Mouse (Mus musculus): ENCODE measurements around the gene Arl4c. TPM values are rescaled to one million over a fixed set of nuclear protein-coding genes. Genes with fewer than 3 reads are reported as not detected.

Arl4c gene
- polyA plus RNA-seq, 1 experiment from 2014 or later: 1.9 TPM

DNA sequence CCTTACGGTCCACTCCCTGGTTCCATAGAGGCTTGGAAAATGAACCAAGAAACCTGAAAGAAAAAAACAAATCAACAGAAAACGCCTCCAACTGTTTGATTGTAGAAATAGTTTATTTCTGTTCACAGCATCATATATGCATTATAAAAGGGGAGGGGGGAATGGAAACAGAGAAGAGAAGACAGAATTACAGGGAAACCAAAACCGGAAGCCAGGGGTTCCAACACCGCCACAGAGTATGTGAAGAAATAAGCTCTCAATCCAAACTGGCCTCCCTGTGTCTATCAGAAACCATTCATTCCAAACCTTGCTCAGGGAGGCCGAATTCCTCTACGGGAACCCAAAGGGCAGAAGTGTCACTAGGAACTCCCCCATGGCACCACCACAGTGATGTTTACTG is 3.9 kb downstream of the Arl4c start:
- ATAC-seq (replicated peaks; ENCODE audit: low FRiP score): no peak
- no peak overlapping the region for H3K27ac ChIP-seq (ENCODE audit: low read depth, low read length)
- no peak overlapping the region for H3K4me2 ChIP-seq
- H3K4me3 ChIP-seq (ENCODE audit: low read depth, low read length): no peak overlapping the region
- no peaks in the 10 kb centered on the region for H3K9me3 ChIP-seq (ENCODE audit: control insufficient read depth, low read length)
- no peaks in the 10 kb centered on the region; the same call in 1 of the 2 replicates for H3K4me1 ChIP-seq (replicated peaks; ENCODE audit: control insufficient read depth, insufficient read depth, low read length)
- H3K9ac ChIP-seq (ENCODE audit: low read depth, low read length): no peak overlapping the region
- no peaks in the 10 kb centered on the region for H3K36me3 ChIP-seq (ENCODE audit: control insufficient read depth, insufficient read depth, low read length)
- H3K27me3 ChIP-seq (replicated peaks; ENCODE audit: control insufficient read depth, insufficient read depth, low read length): peaks cover 28% of the 10 kb centered on the region
- 88% methylated on average over 6 of the region's 6 CpGs for WGBS
- DNase-seq (ENCODE audit: low spot score): no peak

DNA sequence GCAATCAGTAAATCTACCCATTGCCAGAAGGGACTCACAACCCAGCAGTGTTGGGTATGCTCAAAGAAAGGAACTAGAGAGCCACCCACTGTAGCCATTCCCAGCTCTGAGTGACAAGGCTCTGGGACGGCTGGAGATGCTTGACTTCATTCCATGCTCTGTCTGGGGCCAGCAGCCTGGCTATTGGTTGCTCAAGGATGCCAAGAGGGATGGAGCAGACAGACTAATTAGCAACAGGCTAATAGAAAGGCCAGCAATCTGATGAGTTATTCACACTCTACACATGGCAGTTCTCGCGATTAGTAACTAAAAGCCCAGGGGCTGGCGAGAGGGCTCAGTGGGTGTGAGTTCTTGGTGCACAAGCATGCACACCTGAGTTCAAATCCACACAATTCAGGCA is 5.6 kb downstream of the Arl4c start:
- H3K9me3 ChIP-seq (ENCODE audit: control insufficient read depth, low read length): no peaks in the 10 kb centered on the region
- no peak overlapping the region for H3K27ac ChIP-seq (ENCODE audit: low read depth, low read length)
- no peaks in the 10 kb centered on the region for H3K4me1 ChIP-seq (replicated peaks; ENCODE audit: control insufficient read depth, insufficient read depth, low read length)
- no peak overlapping the region for H3K4me3 ChIP-seq (ENCODE audit: low read depth, low read length)
- H3K36me3 ChIP-seq (ENCODE audit: control insufficient read depth, insufficient read depth, low read length): no peaks in the 10 kb centered on the region
- peaks cover 16% of the 10 kb centered on the region for H3K27me3 ChIP-seq (replicated peaks; ENCODE audit: control insufficient read depth, insufficient read depth, low read length)
- H3K4me2 ChIP-seq: no peak overlapping the region
- no peak overlapping the region for H3K9ac ChIP-seq (ENCODE audit: low read depth, low read length)
- ATAC-seq (replicated peaks; ENCODE audit: low FRiP score) (no peak), DNase-seq (ENCODE audit: low spot score) (no peak)
- WGBS: 78% methylated on average over 4 of the region's 4 CpGs

DNA sequence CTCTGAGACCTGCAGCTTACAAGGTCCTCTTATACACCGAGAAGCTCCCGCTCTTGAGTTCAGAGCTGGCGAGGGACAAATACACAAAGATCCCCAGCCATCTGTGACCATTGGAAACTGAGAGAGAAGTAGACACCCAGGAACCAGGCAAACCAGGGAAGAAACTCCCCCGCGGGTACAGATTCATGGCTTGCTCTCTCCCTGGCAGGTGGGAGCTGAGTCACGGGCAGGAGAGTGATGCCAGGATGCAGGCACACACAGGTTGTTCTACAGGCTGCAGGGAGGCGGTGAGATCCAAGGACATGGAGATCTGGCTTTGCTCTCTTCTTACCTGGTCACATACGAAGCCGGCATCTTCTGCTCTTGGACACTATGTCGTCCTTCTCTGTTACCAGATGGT is 7.7 kb downstream of the Arl4c start:
- H3K9me3 ChIP-seq (ENCODE audit: control insufficient read depth, low read length): no peaks in the 10 kb centered on the region
- no peaks in the 10 kb centered on the region for H3K4me1 ChIP-seq (replicated peaks; ENCODE audit: control insufficient read depth, insufficient read depth, low read length)
- ATAC-seq (replicated peaks; ENCODE audit: low FRiP score) (no peak), DNase-seq (ENCODE audit: low spot score) (no peak)
- no peaks in the 10 kb centered on the region for H3K36me3 ChIP-seq (ENCODE audit: control insufficient read depth, insufficient read depth, low read length)
- 79% methylated on average over 10 of the region's 10 CpGs for WGBS
- H3K27me3 ChIP-seq (replicated peaks; ENCODE audit: control insufficient read depth, insufficient read depth, low read length): no peaks in the 10 kb centered on the region
- no peak overlapping the region for H3K27ac ChIP-seq (ENCODE audit: low read depth, low read length)
- H3K9ac ChIP-seq (ENCODE audit: low read depth, low read length): no peak overlapping the region
- no peak overlapping the region for H3K4me2 ChIP-seq
- H3K4me3 ChIP-seq (ENCODE audit: low read depth, low read length): no peak overlapping the region

DNA sequence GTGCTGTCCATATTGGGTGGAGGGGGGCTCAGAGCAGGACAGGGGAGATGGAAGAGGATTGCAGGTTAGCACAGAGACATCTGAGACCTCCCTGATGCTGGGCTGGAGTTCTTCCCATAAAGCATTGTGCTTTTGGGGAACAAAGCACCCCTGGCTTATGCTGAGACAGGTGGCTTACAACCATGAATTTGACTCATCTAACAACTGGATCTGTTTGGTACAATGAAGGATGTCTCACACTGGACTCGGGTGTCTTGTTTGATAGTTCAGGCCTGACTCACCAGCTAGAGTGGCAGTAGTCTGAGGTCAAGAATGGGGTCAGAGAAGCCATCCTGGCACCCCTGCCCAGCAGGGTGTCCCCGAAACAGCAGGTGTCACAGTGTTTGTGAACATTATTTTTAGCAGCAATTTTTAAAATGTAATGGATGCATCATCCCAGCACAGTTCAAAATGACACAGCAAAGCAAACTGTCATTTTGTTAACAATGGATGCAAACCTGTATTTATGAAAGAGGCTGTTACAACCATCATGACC is 9.7 kb downstream of the Arl4c start:
- Histone ChIP-seq H3K9me3 (ENCODE audit: control insufficient read depth, low read length) (no peaks in the 10 kb centered on the region), H3K27me3 (replicated peaks; ENCODE audit: control insufficient read depth, insufficient read depth, low read length) (no peaks in the 10 kb centered on the region), H3K27ac (ENCODE audit: low read depth, low read length) (no peak overlapping the region), H3K4me2 (no peak overlapping the region), H3K4me1 (replicated peaks; ENCODE audit: control insufficient read depth, insufficient read depth, low read length) (no peaks in the 10 kb centered on the region), H3K36me3 (ENCODE audit: control insufficient read depth, insufficient read depth, low read length) (no peaks in the 10 kb centered on the region), H3K9ac (ENCODE audit: low read depth, low read length) (no peak overlapping the region), H3K4me3 (ENCODE audit: low read depth, low read length) (no peak overlapping the region)
- DNase-seq (ENCODE audit: low spot score) (no peak), ATAC-seq (replicated peaks; ENCODE audit: low FRiP score) (no peak)
- 68% methylated on average over 2 of the region's 2 CpGs for WGBS

DNA sequence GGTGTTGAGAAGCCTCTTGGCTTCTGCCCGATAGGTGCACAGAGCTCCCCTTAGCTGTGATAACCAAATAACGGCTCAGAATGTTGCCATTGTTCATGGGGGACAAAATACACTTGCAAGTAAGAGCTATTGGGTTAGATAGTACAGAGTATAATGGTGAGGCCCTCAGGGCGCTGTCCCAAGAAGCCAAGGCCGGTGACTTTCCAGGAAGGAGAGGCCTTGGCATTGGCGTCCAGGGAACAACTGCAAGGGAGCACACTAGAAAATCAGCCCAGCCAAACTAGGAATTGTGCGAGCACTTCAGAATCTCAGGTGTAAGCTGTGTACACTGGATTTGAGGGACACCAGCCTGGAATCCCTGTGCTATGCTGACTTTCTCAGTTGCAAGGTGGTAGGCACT is 11.4 kb downstream of the Arl4c start:
- Histone ChIP-seq H3K4me2 (no peak overlapping the region), H3K27me3 (replicated peaks; ENCODE audit: control insufficient read depth, insufficient read depth, low read length) (no peaks in the 10 kb centered on the region), H3K9ac (ENCODE audit: low read depth, low read length) (no peak overlapping the region), H3K4me1 (replicated peaks; ENCODE audit: control insufficient read depth, insufficient read depth, low read length) (no peaks in the 10 kb centered on the region), H3K27ac (ENCODE audit: low read depth, low read length) (no peak overlapping the region), H3K9me3 (ENCODE audit: control insufficient read depth, low read length) (no peaks in the 10 kb centered on the region), H3K4me3 (ENCODE audit: low read depth, low read length) (no peak overlapping the region), H3K36me3 (ENCODE audit: control insufficient read depth, insufficient read depth, low read length) (no peaks in the 10 kb centered on the region)
- DNase-seq (ENCODE audit: low spot score) (no peak), ATAC-seq (replicated peaks; ENCODE audit: low FRiP score) (no peak)
- WGBS: 84% methylated on average over 6 of the region's 6 CpGs

DNA sequence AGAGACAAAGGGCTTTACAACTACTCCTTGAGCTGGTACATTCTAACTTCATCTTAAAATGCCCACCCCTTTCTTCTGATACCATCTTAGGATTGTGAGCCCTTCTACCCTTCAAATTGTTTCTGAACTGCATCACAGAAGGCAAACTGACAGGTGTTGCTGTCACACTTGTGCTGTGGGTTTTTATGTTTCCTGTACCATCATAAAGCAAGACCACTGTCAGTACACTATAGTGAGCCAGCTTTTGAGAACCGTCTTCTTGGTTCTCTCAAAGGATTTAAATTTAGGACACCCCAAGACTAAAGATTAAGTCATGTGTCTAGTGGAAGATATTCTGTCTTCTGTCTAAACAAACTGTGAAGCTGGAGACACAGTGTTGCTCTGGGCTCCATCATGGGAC is 17.3 kb downstream of the Arl4c start:
- ATAC-seq (replicated peaks; ENCODE audit: low FRiP score) (no peak), DNase-seq (ENCODE audit: low spot score) (no peak)
- Histone ChIP-seq H3K4me1 (replicated peaks; ENCODE audit: control insufficient read depth, insufficient read depth, low read length) (no peaks in the 10 kb centered on the region), H3K4me2 (no peak overlapping the region), H3K9me3 (ENCODE audit: control insufficient read depth, low read length) (no peaks in the 10 kb centered on the region), H3K27ac (ENCODE audit: low read depth, low read length) (no peak overlapping the region), H3K36me3 (ENCODE audit: control insufficient read depth, insufficient read depth, low read length) (no peaks in the 10 kb centered on the region), H3K27me3 (replicated peaks; ENCODE audit: control insufficient read depth, insufficient read depth, low read length) (no peaks in the 10 kb centered on the region), H3K4me3 (ENCODE audit: low read depth, low read length) (no peak overlapping the region), H3K9ac (ENCODE audit: low read depth, low read length) (no peak overlapping the region)
- 79% methylated on average over 1 of the region's 1 CpGs for WGBS

DNA sequence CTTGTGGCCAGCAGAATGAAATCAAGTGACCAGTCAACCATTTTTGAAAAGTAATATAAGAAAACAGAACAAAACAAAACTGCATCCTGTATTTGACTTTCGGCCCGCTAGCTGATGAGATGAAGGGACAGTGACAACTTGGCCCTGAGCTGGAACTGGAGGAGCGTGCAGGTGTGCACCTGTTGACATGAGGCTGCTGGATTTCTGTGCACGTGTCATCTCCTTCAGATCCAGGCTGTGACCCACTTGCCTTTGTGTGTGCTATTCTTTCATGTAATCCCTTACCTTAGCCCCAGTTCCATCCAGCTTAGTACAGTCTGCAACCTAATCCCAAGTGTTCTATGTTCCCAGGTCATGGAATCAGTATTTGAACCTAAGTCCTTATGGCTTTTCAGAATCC is 20.4 kb downstream of the Arl4c start:
- no peak overlapping the region for H3K9ac ChIP-seq (ENCODE audit: low read depth, low read length)
- no peaks in the 10 kb centered on the region for H3K36me3 ChIP-seq (ENCODE audit: control insufficient read depth, insufficient read depth, low read length)
- 89% methylated on average over 4 of the region's 4 CpGs for WGBS
- H3K4me1 ChIP-seq (replicated peaks; ENCODE audit: control insufficient read depth, insufficient read depth, low read length): no peaks in the 10 kb centered on the region
- H3K4me2 ChIP-seq: no peak overlapping the region
- no peak overlapping the region for H3K27ac ChIP-seq (ENCODE audit: low read depth, low read length)
- H3K9me3 ChIP-seq (ENCODE audit: control insufficient read depth, low read length): no peaks in the 10 kb centered on the region
- H3K4me3 ChIP-seq (ENCODE audit: low read depth, low read length): no peak overlapping the region
- no peaks in the 10 kb centered on the region for H3K27me3 ChIP-seq (replicated peaks; ENCODE audit: control insufficient read depth, insufficient read depth, low read length)
- DNase-seq (ENCODE audit: low spot score): no peak
- no peak for ATAC-seq (replicated peaks; ENCODE audit: low FRiP score)

DNA sequence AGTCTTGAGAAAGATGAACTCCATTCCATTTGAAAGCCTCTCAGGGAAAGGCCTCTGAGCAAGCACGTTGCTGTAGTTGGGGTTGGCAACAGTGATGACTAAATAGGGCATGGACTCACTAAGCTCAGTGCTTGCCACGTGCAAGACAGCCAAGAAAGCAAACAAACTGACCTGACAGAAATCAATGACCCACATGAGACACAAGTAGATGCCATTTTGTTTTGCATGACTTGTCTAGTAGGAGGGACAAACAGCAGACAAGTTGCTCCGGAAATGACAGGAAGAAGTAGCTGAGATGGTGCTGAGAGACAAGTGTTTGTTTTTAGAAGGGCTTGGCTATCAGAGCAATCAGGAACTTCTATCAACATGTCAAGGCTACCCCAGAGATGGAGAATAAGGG is 21.2 kb downstream of the Arl4c start:
- no peak for DNase-seq (ENCODE audit: low spot score)
- no peak for ATAC-seq (replicated peaks; ENCODE audit: low FRiP score)
- H3K9ac ChIP-seq (ENCODE audit: low read depth, low read length): no peak overlapping the region
- 41% methylated on average over 3 of the region's 3 CpGs for WGBS
- no peak overlapping the region for H3K27ac ChIP-seq (ENCODE audit: low read depth, low read length)
- no peak overlapping the region for H3K4me3 ChIP-seq (ENCODE audit: low read depth, low read length)
- no peaks in the 10 kb centered on the region for H3K4me1 ChIP-seq (replicated peaks; ENCODE audit: control insufficient read depth, insufficient read depth, low read length)
- no peaks in the 10 kb centered on the region for H3K36me3 ChIP-seq (ENCODE audit: control insufficient read depth, insufficient read depth, low read length)
- H3K9me3 ChIP-seq (ENCODE audit: control insufficient read depth, low read length): no peaks in the 10 kb centered on the region
- H3K27me3 ChIP-seq (replicated peaks; ENCODE audit: control insufficient read depth, insufficient read depth, low read length): no peaks in the 10 kb centered on the region
- H3K4me2 ChIP-seq: no peak overlapping the region

DNA sequence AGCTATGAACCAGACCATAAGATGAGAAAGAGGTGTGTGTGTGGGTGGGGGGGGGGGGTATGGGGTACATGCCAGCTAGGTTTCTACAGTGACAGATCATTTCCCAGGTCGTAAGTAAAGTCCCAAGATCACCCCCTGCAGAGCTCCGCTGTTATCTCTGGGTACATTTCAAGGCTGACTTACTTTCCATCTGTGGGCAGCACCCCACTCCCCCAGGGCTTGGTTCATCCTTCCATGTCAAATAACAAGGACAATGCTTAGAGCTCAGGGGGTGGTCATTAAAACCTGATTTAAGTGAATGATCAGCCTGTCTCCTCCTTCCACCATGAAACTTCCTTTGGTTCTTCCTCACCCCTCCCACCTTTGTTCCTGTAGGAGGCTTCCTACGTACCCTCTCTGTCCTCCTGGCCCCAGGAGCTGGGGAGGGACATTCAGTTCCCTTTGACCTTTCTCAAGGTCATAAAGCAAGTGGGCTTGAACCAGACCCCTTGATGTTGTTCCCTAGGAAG is 23.7 kb downstream of the Arl4c start:
- no peaks in the 10 kb centered on the region for H3K4me1 ChIP-seq (replicated peaks; ENCODE audit: control insufficient read depth, insufficient read depth, low read length)
- DNase-seq (ENCODE audit: low spot score) (no peak), ATAC-seq (replicated peaks; ENCODE audit: low FRiP score) (no peak)
- 64% methylated on average over 3 of the region's 3 CpGs for WGBS
- H3K4me3 ChIP-seq (ENCODE audit: low read depth, low read length): no peak overlapping the region
- H3K36me3 ChIP-seq (ENCODE audit: control insufficient read depth, insufficient read depth, low read length): no peaks in the 10 kb centered on the region
- H3K9me3 ChIP-seq (ENCODE audit: control insufficient read depth, low read length): no peaks in the 10 kb centered on the region
- no peak overlapping the region for H3K4me2 ChIP-seq
- no peak overlapping the region for H3K27ac ChIP-seq (ENCODE audit: low read depth, low read length)
- no peaks in the 10 kb centered on the region for H3K27me3 ChIP-seq (replicated peaks; ENCODE audit: control insufficient read depth, insufficient read depth, low read length)
- no peak overlapping the region for H3K9ac ChIP-seq (ENCODE audit: low read depth, low read length)
